Mouse (Mus musculus): ENCODE measurements around the gene Apip. TPM values are rescaled to one million over a fixed set of nuclear protein-coding genes. Genes with fewer than 3 reads are reported as not detected.

Apip gene
- 66.4 and 72.7 TPM in 2 replicates for polyA plus RNA-seq (2014; fragmentation: Nextera tagmentation; extraction: Ambion mirVana)

DNA sequence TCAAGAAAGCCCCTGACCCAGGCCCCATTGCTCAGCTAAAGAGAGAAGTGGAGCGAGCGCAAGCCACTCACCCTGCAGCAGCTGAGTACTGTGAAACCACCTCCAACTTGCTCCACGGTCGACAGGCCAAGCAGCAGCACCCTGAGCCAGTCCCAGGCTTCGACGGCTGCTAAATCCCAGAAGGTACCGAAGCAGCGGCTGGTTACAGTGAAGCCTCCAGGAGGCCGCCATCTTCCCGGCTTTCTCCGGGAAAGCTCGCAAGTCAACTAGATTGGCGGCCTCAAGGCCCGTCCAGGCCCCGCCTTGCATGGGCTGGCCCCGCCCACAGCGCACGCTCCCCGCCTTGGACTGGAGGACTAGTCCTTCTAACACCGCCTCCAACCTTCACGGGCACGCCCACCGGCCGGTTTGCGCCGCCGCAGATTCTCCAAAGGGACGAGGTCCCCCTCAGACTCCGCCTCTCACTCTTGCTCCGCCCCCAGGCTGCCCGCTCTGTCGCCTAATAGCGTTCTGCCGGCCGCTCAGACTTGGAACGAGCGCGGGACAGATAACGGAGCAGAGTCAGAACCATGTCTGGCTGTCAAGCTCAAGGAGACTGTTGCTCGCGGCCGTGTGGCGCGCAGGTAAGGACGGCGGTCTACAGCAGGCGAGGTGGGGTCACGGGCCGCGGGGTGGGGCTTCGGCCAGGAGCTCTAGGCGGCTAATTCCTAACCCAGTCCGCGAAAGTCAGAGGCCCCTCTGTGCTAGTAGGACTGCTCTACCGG is at the start of gene Apip, which contains the start of gene Pdhx:
Gene Apip, plus strand, starts transcription at position 457 of the 764 bp plus-strand sequence.
Gene Pdhx, minus strand, starts transcription at position 295 of the 764 bp plus-strand sequence.
- Histone ChIP-seq H3K9me3 (ENCODE audit: control insufficient read depth, low read depth, low read length) (no peaks in the 10 kb centered on the region), H3K4me3 (ENCODE audit: low read depth, low read length) (peak within 1 kb of the TSS; percentile 68), H3K27ac (ENCODE audit: low read length) (peak within 1 kb of the TSS; percentile 84), H3K27me3 (ENCODE audit: control insufficient read depth, insufficient read depth, low read length) (no peaks in the 10 kb centered on the region), H3K9ac (replicated peaks; ENCODE audit: low read depth, low read length) (peak within 1 kb of the TSS; percentile 62), H3K4me1 (ENCODE audit: control insufficient read depth, insufficient read depth, low read length) (peaks cover 21% of the 10 kb centered on the region; the same call in 1 of the 2 replicates), H3K36me3 (ENCODE audit: control insufficient read depth, insufficient read depth, low read length) (no peaks in the 10 kb centered on the region), H3K4me2 (replicated peaks; ENCODE audit: low read depth, low read length) (peak within 1 kb of the TSS; percentile 66)
- peak; percentile 99 for ATAC-seq (ENCODE audit: insufficient number of reproducible peaks, insufficient read depth, low FRiP score, low read depth)
- under 1% methylated on average over 55 of the region's 55 CpGs for WGBS

DNA sequence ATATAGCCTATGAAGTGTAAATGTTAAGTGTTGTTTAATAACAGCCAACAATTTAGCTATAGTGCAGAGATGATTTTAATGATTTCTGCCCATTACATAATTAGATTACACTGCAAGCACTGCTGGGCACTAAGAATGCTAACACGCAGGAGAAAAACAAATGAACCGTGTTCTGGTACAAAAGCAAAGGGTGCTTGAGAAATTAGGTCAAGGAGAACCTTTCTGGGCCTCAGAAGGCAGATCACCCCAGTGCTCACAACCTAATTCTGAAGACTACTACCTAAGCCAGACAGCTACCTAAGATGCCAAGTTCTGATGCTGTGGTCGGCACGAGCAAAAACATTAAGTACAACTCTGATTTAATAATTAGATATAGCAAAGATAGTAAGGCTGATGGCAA is 35.6 kb upstream of the Apip start:
- Histone ChIP-seq H3K9me3 (ENCODE audit: control insufficient read depth, low read depth, low read length) (no peaks in the 10 kb centered on the region), H3K4me3 (ENCODE audit: low read depth, low read length) (no peak overlapping the region), H3K27ac (ENCODE audit: low read length) (no peak overlapping the region), H3K36me3 (ENCODE audit: control insufficient read depth, insufficient read depth, low read length) (peaks cover 9% of the 10 kb centered on the region), H3K4me2 (replicated peaks; ENCODE audit: low read depth, low read length) (no peak overlapping the region), H3K27me3 (ENCODE audit: control insufficient read depth, insufficient read depth, low read length) (no peaks in the 10 kb centered on the region), H3K4me1 (ENCODE audit: control insufficient read depth, insufficient read depth, low read length) (no peaks in the 10 kb centered on the region), H3K9ac (replicated peaks; ENCODE audit: low read depth, low read length) (no peak overlapping the region)
- no peak for ATAC-seq (ENCODE audit: insufficient number of reproducible peaks, insufficient read depth, low FRiP score, low read depth)
- 91% methylated on average over 4 of the region's 4 CpGs for WGBS

DNA sequence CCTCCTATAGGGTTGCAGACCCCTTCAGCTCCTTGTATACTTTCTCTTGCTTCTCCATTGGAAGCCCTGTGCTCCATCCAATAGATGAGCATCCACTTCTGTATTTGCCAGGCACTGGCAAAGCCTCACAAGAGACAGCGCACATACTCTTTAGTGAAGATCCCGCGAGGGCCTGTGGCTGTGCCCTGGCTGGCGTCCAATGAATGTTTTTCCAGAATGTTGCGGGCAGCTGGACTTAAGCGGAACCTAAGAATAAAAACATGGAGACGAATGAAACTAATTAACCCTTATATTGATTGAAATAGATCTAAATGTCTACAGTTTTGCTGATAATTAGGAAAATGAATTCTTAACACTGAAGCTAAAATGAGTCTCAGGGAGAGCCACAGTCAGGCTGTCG is 32.6 kb upstream of the Apip start:
- peaks cover 6% of the 10 kb centered on the region for H3K36me3 ChIP-seq (ENCODE audit: control insufficient read depth, insufficient read depth, low read length)
- ATAC-seq (ENCODE audit: insufficient number of reproducible peaks, insufficient read depth, low FRiP score, low read depth): no peak

DNA sequence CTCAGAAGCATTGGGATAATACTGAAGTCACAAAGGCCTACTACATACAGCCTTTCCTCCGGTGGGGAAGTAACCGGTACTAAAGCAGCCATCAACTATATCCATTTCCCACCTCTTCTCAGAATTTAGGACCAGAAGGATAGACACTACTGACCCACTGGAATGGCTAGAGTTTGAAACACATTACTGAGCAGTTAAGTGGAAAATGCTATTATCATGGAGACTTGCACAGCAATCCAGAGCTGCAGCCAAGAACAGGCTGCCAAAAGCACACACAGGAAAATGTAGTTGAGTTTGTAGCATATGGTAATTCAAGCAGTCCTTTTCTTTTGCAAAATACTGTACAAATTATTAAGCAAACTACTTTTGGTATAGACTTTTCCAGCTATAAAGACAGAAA is 28.2 kb upstream of the Apip start:
- WGBS: 98% methylated on average over 2 of the region's 2 CpGs
- H3K27me3 ChIP-seq (ENCODE audit: control insufficient read depth, insufficient read depth, low read length): no peaks in the 10 kb centered on the region
- no peaks in the 10 kb centered on the region for H3K4me1 ChIP-seq (ENCODE audit: control insufficient read depth, insufficient read depth, low read length)
- no peak for ATAC-seq (ENCODE audit: insufficient number of reproducible peaks, insufficient read depth, low FRiP score, low read depth)
- H3K9ac ChIP-seq (replicated peaks; ENCODE audit: low read depth, low read length): no peak overlapping the region
- no peak overlapping the region for H3K27ac ChIP-seq (ENCODE audit: low read length)
- no peaks in the 10 kb centered on the region for H3K36me3 ChIP-seq (ENCODE audit: control insufficient read depth, insufficient read depth, low read length)
- H3K4me3 ChIP-seq (ENCODE audit: low read depth, low read length): no peak overlapping the region
- no peaks in the 10 kb centered on the region for H3K9me3 ChIP-seq (ENCODE audit: control insufficient read depth, low read depth, low read length)
- no peak overlapping the region for H3K4me2 ChIP-seq (replicated peaks; ENCODE audit: low read depth, low read length)

More for the DNA sequence above, 32.6 kb upstream of the Apip start:
- Histone ChIP-seq H3K27me3 (ENCODE audit: control insufficient read depth, insufficient read depth, low read length) (no peaks in the 10 kb centered on the region), H3K4me2 (replicated peaks; ENCODE audit: low read depth, low read length) (no peak overlapping the region), H3K9ac (replicated peaks; ENCODE audit: low read depth, low read length) (no peak overlapping the region), H3K27ac (ENCODE audit: low read length) (no peak overlapping the region), H3K4me3 (ENCODE audit: low read depth, low read length) (no peak overlapping the region), H3K4me1 (ENCODE audit: control insufficient read depth, insufficient read depth, low read length) (no peaks in the 10 kb centered on the region), H3K9me3 (ENCODE audit: control insufficient read depth, low read depth, low read length) (no peaks in the 10 kb centered on the region)
- WGBS: 82% methylated on average over 8 of the region's 8 CpGs

GRCm38 (mm10) chr2:103051937-103052893 is 21.3 kb upstream of the Apip start:
- Histone ChIP-seq H3K4me3 (ENCODE audit: low read depth, low read length) (no peak overlapping the region), H3K27ac (ENCODE audit: low read length) (no peak overlapping the region), H3K9me3 (ENCODE audit: control insufficient read depth, low read depth, low read length) (no peaks in the 10 kb centered on the region), H3K4me2 (replicated peaks; ENCODE audit: low read depth, low read length) (no peak overlapping the region), H3K27me3 (ENCODE audit: control insufficient read depth, insufficient read depth, low read length) (no peaks in the 10 kb centered on the region), H3K36me3 (ENCODE audit: control insufficient read depth, insufficient read depth, low read length) (no peaks in the 10 kb centered on the region), H3K9ac (replicated peaks; ENCODE audit: low read depth, low read length) (no peak overlapping the region), H3K4me1 (ENCODE audit: control insufficient read depth, insufficient read depth, low read length) (no peaks in the 10 kb centered on the region)
- 78% methylated on average over 19 of the region's 19 CpGs for WGBS
- ATAC-seq (ENCODE audit: insufficient number of reproducible peaks, insufficient read depth, low FRiP score, low read depth): no peak

GRCm38 (mm10) chr2:103055820-103056219 is 17.7 kb upstream of the Apip start:
- Histone ChIP-seq H3K27me3 (ENCODE audit: control insufficient read depth, insufficient read depth, low read length) (no peaks in the 10 kb centered on the region), H3K27ac (ENCODE audit: low read length) (no peak overlapping the region), H3K36me3 (ENCODE audit: control insufficient read depth, insufficient read depth, low read length) (no peaks in the 10 kb centered on the region), H3K9ac (replicated peaks; ENCODE audit: low read depth, low read length) (no peak overlapping the region), H3K4me2 (replicated peaks; ENCODE audit: low read depth, low read length) (no peak overlapping the region), H3K4me3 (ENCODE audit: low read depth, low read length) (no peak overlapping the region), H3K9me3 (ENCODE audit: control insufficient read depth, low read depth, low read length) (no peaks in the 10 kb centered on the region), H3K4me1 (ENCODE audit: control insufficient read depth, insufficient read depth, low read length) (no peaks in the 10 kb centered on the region)
- WGBS: 89% methylated on average over 6 of the region's 6 CpGs
- ATAC-seq (ENCODE audit: insufficient number of reproducible peaks, insufficient read depth, low FRiP score, low read depth): no peak

DNA sequence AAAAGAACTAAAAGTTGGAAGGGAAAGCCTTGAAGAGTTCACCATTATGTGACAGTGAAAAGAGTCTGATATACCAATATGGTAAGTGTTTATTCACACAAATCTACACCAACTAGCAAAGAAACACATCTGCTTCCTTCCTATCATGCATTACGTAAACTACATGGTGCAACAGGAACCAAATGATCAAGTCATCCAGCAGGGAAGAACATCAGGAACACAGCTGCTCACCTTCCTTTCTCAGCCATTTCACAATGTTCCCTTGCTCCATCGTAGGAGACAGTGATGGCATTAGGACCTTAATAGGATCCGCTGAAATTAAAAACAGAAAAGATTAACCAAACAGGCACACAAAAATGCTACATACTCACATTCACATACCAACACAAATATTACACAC is 15.2 kb upstream of the Apip start:
- Histone ChIP-seq H3K9me3 (ENCODE audit: control insufficient read depth, low read depth, low read length) (no peaks in the 10 kb centered on the region), H3K36me3 (ENCODE audit: control insufficient read depth, insufficient read depth, low read length) (no peaks in the 10 kb centered on the region), H3K4me3 (ENCODE audit: low read depth, low read length) (no peak overlapping the region), H3K4me2 (replicated peaks; ENCODE audit: low read depth, low read length) (no peak overlapping the region), H3K27ac (ENCODE audit: low read length) (no peak overlapping the region), H3K27me3 (ENCODE audit: control insufficient read depth, insufficient read depth, low read length) (no peaks in the 10 kb centered on the region), H3K9ac (replicated peaks; ENCODE audit: low read depth, low read length) (no peak overlapping the region), H3K4me1 (ENCODE audit: control insufficient read depth, insufficient read depth, low read length) (no peaks in the 10 kb centered on the region)
- no peak for ATAC-seq (ENCODE audit: insufficient number of reproducible peaks, insufficient read depth, low FRiP score, low read depth)
- 88% methylated on average over 3 of the region's 3 CpGs for WGBS

DNA sequence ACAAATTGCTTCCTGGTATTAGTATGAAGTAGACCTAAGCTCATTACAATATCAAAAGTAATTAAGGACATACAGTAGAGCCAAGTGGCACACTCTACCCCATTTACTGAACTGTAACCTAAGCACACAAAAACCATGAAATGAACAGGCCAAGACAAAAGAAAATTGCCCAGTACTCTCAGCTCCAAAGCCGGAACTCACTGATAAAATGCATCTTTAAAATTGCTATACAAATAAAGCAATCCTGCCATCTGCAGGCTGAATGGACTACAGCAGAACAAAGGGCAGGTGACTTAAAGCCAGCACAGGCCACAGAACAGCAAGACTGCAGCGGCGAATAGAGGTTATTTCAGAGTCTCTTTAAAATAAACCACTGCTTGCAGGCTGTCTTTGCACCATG is 10.6 kb upstream of the Apip start:
- no peaks in the 10 kb centered on the region for H3K9me3 ChIP-seq (ENCODE audit: control insufficient read depth, low read depth, low read length)
- no peaks in the 10 kb centered on the region for H3K36me3 ChIP-seq (ENCODE audit: control insufficient read depth, insufficient read depth, low read length)
- no peak overlapping the region for H3K4me2 ChIP-seq (replicated peaks; ENCODE audit: low read depth, low read length)
- H3K9ac ChIP-seq (replicated peaks; ENCODE audit: low read depth, low read length): no peak overlapping the region
- no peak overlapping the region for H3K27ac ChIP-seq (ENCODE audit: low read length)
- no peaks in the 10 kb centered on the region for H3K27me3 ChIP-seq (ENCODE audit: control insufficient read depth, insufficient read depth, low read length)
- WGBS: 33% methylated on average over 3 of the region's 3 CpGs
- no peak; the same call in 1 of the 2 replicates for ATAC-seq (ENCODE audit: insufficient number of reproducible peaks, insufficient read depth, low FRiP score, low read depth)
- no peak overlapping the region for H3K4me3 ChIP-seq (ENCODE audit: low read depth, low read length)
- no peaks in the 10 kb centered on the region for H3K4me1 ChIP-seq (ENCODE audit: control insufficient read depth, insufficient read depth, low read length)
